Mouse (Mus musculus) right cerebral cortex, postnatal 36 days (tissue): ENCODE data around the gene Dnajc6.

Source experiments
- DNase-seq, 2 experiments: peaks; one replicate each; pipeline ENCODE4 v3.0.0; 2022; ENCODE audit warnings: low spot score in 2 of 2, mixed read lengths in 1 of 2

Dnajc6 gene

GRCm38 (mm10) chr4:101496534-101497237 lies at the start of gene Dnajc6:
Gene Dnajc6, plus strand, starts transcription at chr4:101496648.
- no peak for DNase-seq

GRCm38 (mm10) chr4:101448701-101449100 lies 47.7 kb upstream of the Dnajc6 start:
- DNase-seq = no peak

GRCm38 (mm10) chr4:101449344-101449743 lies 47.1 kb upstream of the Dnajc6 start:
- no peak for DNase-seq

DNA sequence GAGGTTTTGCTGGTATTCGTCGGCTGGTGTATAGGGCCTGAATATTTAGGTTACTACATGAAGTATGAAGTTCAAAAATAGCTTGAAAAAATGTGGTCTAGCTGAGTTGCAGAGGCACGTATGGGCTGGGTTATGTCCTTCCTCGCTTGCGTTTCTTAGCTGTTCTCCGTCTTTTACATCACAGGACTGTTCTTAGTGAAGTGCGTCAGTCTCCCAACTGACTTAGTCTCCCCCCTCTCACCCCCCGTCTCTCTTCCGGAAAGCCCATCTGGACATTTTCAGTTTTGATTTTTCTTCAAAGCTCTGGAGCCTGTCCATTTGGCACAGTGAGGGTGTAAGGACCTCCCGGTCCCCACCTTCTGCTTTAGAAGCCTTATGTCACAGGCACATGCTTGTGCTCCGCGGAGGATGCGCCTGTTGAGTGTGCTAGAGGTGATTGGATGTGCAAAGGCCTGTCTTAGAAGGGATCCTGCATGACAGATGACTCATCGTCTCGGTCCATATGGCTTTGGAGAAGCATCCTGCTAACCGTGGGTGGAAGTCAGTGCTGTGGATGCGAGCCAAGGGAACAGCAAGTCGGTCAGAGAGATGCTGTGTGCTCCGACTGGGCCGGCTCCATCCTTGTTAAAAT lies 46.2 kb upstream of the Dnajc6 start:
- peak; percentile 86 to 88 for DNase-seq

GRCm38 (mm10) chr4:101451089-101451488 lies 45.4 kb upstream of the Dnajc6 start:
- DNase-seq = no peak

DNA sequence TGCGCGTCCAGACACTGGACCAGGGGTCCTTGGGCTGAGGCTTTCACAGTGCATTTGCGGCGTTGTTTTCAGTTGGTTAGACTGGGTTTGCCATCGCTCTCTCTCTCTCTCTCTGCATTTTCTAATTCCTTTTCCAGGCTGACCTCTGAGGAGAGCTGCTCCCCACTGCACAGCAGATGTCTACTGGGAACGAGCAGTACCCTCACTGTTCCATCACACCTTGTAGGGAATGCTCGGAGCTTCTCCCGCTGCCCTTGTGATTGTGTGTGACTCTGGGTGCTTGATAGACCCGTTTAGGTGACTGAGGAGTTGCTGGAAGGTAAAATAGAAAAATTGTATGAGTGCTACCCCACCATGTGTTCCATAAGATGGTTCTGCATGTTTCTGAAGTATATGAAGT lies 43.6 kb upstream of the Dnajc6 start:
- DNase-seq = no peak

GRCm38 (mm10) chr4:101457176-101457575 lies 39.3 kb upstream of the Dnajc6 start:
- no peak for DNase-seq

DNA sequence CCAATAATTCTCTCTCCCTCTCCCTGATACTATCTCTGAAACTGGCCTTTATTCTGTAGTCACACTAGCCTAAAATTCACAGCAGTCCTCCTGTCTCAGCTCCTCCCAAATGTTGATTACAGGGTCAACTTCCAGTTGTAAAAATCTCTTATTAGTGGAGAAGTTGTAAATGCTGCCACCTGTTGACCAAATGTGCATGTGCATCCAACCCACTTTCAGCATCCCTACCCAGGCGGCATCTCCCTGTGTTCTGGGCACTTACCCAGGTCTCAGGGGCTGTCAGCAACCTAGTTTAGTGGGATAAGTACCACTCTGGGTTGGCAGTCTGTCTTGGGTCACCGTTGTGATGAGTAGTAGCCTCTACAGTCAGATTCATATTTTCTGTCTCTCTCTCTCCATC lies 38.1 kb upstream of the Dnajc6 start:
- peak in 1 of 2 experiments; percentile 40 for DNase-seq

GRCm38 (mm10) chr4:101459358-101459757 lies 37.1 kb upstream of the Dnajc6 start:
- no peak for DNase-seq

- DNase-seq = no peak
Measured at GRCm38 (mm10) chr4:101460114-101460513, 36.3 kb upstream of the Dnajc6 start.

DNA sequence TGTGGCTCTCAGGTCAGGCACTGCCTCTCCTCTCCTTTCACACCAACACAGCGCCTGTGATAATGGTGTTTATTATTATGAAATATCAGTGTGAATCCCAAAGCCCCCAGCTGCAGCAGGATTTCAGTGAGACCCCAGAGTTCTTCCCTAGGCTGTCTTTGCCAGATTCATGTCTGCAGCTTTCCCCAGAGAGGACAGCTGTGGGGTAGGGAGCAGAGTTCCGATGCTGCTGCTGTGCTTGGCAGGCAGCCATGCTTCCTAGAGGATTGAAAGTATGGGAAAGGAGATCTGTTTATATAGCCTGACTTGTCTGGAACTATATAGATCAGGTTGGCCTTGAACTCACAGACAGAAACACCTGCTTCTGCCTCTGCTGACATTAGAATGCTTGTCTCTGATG lies 34.4 kb upstream of the Dnajc6 start:
- no peak for DNase-seq

- DNase-seq = no peak
Measured at GRCm38 (mm10) chr4:101466264-101466663, 30.2 kb upstream of the Dnajc6 start.

DNA sequence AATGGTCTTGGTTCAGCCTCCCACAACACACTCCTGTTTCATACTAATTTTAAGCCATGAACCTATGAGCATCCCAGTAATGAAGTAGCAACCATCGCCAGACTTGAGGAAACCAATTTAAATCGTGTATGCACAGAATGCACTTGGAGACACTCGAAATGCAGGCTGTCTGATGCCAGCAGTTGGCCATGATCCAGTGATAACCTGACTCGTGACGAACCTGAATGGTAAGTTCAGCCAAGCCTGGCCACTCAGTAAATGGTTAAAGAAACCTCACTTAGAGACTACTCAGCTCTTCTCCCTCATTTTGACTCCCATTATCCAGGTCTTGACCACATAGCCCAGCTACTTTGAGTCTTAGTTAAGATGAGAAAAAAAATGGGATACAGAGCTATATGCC lies 27.2 kb upstream of the Dnajc6 start:
- no peak for DNase-seq

GRCm38 (mm10) chr4:101470543-101470942 lies 25.9 kb upstream of the Dnajc6 start:
- no peak for DNase-seq

- DNase-seq = no peak
Measured at GRCm38 (mm10) chr4:101472767-101473166, 23.7 kb upstream of the Dnajc6 start.

DNA sequence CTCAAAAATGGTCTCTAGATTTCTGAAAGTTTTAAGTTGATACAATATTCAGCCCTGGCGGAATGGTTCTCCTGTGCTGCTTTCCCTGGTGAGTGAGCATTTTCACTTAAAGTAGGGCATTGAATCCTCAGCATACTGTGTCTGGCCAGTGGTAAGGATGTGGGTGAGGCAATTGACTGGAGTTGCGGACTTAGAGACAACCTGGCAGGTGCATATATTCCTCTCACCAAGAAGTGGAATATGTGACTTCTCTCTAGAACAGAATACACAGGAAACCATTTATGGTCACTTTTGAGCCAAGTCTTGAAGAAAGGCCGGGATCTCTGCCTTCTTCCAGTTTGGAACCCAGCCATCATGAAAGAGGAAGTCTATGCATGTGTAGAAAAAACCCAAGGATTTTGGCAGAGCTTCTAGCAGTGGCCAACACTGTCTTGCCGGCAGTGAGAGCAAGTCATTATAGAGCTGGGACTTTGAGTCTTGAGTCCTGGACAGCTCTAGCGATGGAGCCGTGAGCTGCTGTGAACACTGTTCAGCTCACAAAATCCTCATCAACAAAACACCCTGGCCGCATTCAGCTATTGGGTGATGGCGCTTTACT lies 6.0 kb upstream of the Dnajc6 start:
- no peak for DNase-seq

- no peak for DNase-seq
Measured at GRCm38 (mm10) chr4:101491704-101492103, 4.7 kb upstream of the Dnajc6 start.

DNA sequence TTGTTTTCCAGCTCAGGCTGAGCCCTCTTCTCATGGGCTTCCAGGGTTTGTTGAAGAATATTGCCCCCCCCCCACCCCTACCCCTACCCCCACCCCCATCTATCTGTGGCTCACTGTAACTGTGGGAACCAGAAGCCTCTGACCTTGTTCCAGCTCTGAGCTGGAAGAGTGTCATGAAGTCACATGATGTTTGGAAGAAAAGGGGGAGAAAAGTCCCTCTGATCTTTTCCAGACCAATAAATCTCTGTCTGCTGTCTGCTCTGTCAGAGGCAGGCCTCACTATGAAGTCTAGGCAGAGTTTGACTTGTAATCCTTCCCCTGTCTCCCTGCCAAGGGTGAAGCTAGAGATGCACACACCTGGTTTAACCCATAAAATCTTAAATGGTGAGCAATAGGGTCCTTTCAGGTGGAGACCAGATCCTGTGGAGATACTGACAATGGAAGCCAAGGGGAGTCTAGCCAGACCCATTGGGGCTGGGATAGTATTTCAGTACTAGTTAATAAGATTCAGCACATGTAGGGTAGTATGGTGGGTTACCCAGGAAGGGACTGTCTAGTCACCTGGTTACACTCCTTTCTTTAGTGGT lies 2.7 kb upstream of the Dnajc6 start:
- DNase-seq = no peak

DNA sequence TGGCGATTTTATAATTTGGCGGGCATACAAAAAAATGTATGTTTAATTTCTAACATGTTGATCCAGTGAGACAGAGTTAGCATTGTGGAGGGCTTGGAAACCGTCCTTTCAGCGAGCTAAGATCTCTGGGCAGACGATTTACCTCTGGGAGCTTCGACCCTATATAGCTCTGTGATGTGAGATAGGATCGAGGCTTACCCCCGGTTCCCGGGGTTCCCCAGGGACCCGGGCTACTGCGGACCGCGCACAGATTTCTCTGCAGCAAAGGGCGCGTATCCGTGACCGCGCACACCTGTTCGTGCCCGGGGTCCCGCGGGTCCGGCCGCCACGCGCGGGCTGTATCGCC lies 287 bp upstream of the Dnajc6 start:
- DNase-seq = no peak

DNA sequence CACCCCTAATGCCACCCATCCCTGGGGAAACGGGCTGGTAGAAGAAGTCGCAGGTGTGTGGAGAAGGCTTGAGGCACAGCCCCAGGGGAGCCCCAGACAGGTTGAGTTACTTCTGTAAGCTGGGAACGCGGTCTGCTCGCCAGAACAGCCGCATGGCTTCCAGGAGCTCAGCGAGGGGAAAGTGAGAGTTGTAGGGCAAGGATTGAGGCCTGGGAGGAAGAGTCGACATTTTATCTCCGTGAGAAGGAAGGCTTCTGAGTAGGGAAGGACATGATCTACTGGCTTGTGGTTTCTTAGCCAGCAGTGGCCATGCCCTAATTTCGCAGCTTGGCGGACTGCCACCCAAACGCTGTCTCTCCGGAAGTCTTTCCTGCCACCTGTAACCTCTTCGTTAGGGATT lies 888 bp downstream of the Dnajc6 start:
- no peak for DNase-seq

DNA sequence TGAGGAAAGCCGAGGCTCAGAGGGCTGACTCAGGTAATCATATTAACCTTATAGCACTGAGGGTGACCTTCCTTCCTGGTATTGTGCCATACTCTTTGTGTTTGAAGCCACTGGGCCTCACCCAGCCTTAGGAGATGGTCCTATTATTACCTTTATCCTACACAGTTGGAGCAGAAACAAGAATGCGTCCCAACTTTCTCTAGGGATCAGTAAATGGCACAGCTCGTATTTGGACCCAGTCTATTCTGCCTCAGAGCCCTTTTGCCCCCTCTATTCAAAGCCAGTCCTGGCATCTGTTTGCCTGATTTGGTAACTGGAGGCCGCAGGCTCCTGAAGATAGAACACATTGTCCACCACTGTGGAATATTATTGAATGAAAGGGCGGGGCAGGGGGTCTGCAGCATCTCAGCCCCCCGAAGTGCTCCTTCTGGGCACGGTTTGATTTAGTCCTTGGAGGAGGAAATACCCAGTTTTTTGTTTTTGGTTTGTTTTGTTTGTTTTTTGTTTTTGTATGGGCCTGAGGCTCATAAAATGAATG lies 8.1 kb downstream of the Dnajc6 start:
- no peak for DNase-seq

DNA sequence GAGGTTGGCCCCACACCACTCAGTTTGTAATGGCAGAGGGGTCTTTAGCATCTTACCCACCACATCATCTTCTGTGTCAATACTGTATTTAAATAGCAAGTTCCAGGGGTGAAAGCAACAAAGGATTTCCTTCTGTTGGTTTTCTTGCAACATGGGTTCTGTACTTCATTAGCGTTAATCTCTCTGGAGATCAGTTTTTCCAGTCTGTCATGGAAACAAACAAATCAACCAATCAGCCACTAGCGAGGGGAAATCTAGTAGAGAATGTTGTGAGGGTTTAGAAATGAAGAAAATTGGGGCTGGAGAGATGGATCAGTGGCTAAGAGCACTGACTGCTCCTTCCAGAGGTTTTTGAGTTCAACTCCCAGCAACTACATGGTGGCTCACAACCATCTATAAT lies 9.5 kb downstream of the Dnajc6 start:
- DNase-seq = no peak

DNA sequence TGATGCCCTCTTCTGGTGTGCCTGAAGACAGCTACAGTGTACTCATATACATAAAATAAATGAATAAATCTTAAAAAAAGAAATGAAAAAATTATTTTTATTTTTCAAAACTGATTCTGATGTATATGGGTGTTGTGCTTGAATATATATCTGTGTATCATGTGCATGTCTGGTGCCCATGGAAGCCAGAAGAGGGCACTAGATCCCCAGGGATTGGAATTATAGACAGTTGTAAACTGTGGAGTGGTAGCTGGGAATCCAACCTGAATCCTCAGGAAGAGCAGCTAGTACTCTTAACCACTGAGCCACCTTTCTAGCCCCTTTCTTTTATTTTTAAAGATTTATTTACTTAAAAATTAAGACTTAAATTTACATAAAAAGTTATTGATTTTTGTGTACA lies 9.9 kb downstream of the Dnajc6 start:
- no peak for DNase-seq
